Mouse (Mus musculus) heart, postnatal 25 days (tissue): ENCODE data around the gene Tmem117. TPM values are rescaled to one million over a fixed set of nuclear protein-coding genes. Genes with fewer than 3 reads are reported as not detected.

ENCODE experiments used
- DNase-seq: peaks from one replicate; pipeline ENCODE4 v3.0.0; 2022; ENCODE audit warnings: low spot score
- intact Hi-C: fragments of 180-260 bp; cut with DNase I; formaldehyde crosslinking; loops from one replicate; pipeline ENCODE4 v1.15.1; 2025
- total RNA-seq, 2 experiments: library from RNA; stranded (reverse); gene quantifications; 2 replicates each; pipeline ENCODE4 v1.2.3; 2021

The Tmem117 gene
- total RNA-seq: 10 to 100 TPM; 13.4 to 17.2 TPM

DNA sequence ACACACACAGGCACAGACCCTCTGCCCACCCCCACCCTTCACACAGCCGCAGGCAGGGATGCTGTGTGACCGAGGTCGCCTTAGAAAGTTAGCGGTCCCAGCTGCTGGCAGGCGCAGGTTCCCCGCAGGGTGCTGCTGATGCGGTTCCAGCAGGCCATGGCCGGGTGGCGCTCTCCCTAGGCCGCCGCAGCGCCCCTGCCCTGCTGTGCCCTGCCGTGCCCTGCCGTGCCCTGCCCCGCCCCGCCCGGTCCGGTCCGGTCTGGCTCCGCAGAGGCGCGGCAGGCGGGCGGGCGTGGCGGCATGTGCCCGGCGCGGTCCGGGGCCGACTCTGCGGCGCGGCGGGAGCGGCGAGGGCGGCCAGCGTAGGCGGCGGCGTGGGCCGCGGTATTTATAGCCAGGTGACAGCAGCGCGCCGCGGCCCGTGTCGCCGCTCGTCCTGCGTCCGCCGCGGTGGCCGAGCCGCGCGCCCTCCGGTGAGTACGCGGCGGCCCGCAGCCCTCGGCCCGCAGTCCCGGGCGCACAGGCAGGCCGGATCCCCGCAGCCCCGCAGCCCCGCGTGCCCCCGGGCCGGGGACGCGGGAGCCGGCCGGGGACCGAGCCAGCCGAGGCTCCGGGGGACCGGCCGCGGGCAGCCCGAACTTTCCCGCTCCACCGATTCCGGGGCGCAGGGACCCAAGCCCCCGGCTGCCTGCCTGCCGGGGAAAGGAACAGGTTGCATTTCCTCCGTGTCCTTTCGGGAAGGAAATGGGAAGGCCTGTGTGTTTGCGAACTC lies at the start of gene Tmem117:
Gene Tmem117, plus strand, starts transcription at position 403 of the 772 bp plus-strand sequence.
- DNase-seq: no peak
- intact Hi-C loops: no loop called here

DNA sequence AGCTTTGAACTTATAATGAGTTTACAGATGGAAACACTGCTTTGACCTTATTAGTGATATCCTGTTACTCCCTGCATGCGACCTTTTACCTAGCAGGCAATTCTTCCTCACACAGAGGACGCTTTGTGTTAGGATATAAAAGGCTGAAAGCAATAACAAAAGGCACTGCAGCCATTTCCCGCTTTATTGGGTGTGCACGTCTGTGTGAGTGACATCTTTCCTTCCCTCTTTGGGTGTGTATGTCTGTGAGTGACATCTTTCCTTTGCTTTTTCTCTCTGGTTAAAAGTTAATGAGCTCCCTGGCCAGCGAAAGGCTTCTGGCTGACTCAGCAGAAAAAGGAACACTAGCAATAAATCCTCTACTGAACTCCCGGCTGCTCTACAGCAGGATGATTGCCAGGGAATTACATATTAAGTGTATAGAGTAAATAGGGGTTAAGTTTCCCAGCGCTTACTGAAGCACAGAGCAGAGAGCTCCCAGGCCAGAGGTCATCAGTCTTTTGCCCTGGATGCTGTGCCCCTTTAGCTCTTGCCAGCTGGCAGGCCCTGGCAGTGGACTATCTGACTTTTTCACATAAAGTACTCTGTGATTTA lies 46.9 kb upstream of the Tmem117 start:
- no peak for DNase-seq
- intact Hi-C loops: no loop called here

- intact Hi-C loops: no loop called here
- no peak for DNase-seq
These were observed 45.9 kb upstream of the Tmem117 start for GRCm38 (mm10) chr15:94583153-94583552.

GRCm38 (mm10) chr15:94584738-94585137 lies 44.3 kb upstream of the Tmem117 start:
- intact Hi-C loops: no loop called here
- DNase-seq: no peak

- intact Hi-C loops: loop anchor here (2.0 kb wide), 1 partner anchor 43 kb away; no protein-coding TSS in a partner anchor
- DNase-seq: no peak
These were observed 41.0 kb upstream of the Tmem117 start for GRCm38 (mm10) chr15:94587826-94588715.

GRCm38 (mm10) chr15:94589219-94590075 lies 39.6 kb upstream of the Tmem117 start, which contains the start of gene Twf1:
Twf1 (minus strand) TSS chr15:94589889.
- peak; percentile 95 for DNase-seq
- intact Hi-C loops: loop anchor here (2.0 to 10.0 kb wide), 2 partner anchors 45 to 1185 kb away; no protein-coding TSS in a partner anchor

GRCm38 (mm10) chr15:94590083-94590482 lies 38.9 kb upstream of the Tmem117 start:
- DNase-seq: no peak
- intact Hi-C loops: loop anchor here (10.0 kb wide), 1 partner anchor 1185 kb away; no protein-coding TSS in a partner anchor

- intact Hi-C loops: loop anchor here (10.0 kb wide), 1 partner anchor 1187 kb away; no protein-coding TSS in a partner anchor
- DNase-seq: no peak
These were observed 37.7 kb upstream of the Tmem117 start for GRCm38 (mm10) chr15:94591356-94591755.

DNA sequence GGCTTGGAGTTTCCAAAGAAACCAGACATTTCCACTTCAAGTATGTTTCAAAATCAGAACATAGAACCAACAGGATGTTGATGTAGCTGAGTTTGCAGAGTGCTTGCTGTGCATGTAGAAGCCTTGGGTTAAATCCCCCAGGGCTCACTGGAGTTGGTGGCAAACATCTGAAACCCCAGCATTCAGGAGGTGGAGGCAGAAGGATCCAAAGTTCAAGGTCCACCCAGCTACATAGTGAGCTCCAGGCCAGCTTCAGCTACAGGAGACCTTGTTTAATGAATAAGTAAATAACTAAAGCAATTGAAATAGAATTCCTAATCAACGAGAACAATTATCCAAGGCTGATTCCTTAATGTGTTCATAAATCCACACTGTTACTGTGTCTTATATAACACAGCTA lies 35.4 kb upstream of the Tmem117 start:
- no peak for DNase-seq
- intact Hi-C loops: loop anchor here (10.0 kb wide), 1 partner anchor 1189 kb away; no protein-coding TSS in a partner anchor

DNA sequence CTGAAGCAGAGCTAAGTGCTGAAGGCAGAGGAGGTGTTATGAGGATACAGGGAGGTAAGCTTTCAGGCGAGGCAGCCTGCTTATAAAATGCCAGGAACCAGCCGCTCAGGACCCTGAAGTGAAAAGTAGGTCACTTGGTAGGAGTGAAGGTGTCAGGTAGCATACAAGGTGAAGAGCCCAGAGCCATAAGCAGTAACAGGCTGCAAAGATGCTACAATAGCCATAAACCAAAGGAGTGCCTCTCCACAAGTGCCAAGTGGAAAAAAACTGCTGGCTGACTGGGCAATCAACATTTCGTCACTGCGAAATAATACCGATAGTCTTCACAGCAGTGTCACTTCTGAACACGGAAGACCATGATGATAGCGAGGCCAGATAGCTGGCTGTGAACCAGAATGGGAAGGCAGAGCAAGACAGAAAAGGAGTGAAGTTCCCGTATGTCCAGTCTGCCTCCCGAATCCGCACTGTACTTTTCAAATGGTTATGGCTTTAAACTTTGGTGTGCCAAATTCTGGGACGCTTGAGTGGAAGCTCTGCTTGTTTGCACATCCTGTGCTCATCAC lies 28.8 kb upstream of the Tmem117 start:
- DNase-seq: no peak
- intact Hi-C loops: loop anchor here (1.0 kb wide), 1 partner anchor 42 kb away; no protein-coding TSS in a partner anchor

GRCm38 (mm10) chr15:94601339-94601738 lies 27.7 kb upstream of the Tmem117 start:
- DNase-seq: no peak
- intact Hi-C loops: no loop called here

DNA sequence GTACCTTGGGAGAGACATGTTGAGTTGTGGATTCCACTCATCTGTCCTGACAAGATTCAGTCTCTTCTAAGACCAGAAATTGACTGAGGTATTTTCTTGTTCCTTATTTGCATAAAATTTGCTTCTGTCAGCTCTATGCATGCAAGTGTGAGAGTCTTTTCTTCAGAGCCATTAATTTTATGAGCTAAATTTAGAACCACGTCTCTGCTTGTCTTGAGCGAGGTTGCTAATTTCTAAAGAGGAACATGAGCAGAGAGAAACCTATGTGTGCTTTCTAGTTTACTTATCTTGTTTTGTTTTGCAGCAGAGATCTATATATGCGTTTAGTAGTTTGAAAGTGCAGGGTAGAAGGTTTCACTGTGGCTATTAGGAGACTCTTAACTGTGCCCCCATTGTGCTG lies 26.6 kb upstream of the Tmem117 start:
- intact Hi-C loops: no loop called here

DNA sequence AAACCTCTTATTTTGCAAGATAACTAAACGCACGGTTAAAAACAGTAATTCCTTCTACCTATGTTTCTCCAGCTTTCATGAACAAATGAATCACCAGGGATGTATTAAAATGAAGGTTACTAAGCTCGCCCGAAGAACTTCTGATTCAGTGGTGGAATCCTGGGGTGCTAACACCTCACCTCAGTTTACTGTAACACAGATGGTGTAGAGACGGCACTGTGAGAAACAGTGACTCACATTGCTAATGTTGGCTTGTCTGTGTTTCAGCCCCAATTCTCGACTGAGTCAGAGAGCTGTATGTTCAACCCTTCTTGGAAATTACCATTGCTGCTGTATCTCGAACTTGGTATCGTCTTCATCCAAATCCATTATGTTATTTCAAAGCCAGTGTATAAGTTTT lies 21.3 kb upstream of the Tmem117 start:
- intact Hi-C loops: no loop called here
- no peak for DNase-seq

More for the DNA sequence above, 26.6 kb upstream of the Tmem117 start:
- DNase-seq: no peak

GRCm38 (mm10) chr15:94616036-94616435 lies 13.0 kb upstream of the Tmem117 start:
- no peak for DNase-seq
- intact Hi-C loops: no loop called here

DNA sequence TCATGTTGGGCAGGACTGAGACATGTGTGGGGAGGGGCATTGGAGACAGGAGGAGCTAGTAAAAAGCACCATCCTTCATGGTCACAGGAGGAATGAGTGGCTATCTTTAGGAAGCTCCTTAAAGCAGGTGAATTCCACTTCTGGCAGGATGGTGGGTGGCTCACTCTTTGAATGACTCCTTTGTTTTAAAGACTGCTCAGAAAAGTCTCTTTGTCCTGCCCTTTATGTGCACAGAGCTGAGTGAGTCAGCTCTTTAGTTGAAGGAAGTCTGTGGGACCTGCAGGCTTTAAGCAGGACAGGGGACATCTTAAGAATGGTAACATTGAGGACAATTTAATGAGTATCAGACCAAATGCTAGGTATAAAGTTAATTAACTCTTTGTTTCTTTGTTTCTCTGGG lies 8.1 kb upstream of the Tmem117 start:
- DNase-seq: no peak
- intact Hi-C loops: no loop called here

- intact Hi-C loops: no loop called here
- DNase-seq: no peak
These were observed 586 bp upstream of the Tmem117 start for GRCm38 (mm10) chr15:94628463-94628829.

DNA sequence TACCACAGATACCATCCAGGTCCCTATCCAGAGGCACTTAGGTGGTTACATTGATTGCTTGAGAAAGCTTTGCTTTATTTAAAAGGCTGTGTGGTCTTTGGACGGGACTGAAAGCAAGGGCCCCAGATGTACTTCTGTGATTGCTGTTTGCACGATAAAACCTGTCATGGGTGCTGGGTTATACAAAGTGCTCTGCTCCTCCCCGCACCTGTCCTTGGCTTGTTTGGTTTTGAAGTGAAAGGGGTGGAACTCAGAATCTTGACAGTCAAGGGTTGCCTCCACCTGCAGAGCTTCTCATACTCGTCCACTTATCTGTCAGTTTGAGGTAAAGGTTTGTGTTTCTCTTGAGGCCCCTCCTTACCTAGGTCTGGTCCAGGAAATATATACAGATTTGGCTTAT lies 1.5 kb downstream of the Tmem117 start:
- intact Hi-C loops: no loop called here
- no peak for DNase-seq

DNA sequence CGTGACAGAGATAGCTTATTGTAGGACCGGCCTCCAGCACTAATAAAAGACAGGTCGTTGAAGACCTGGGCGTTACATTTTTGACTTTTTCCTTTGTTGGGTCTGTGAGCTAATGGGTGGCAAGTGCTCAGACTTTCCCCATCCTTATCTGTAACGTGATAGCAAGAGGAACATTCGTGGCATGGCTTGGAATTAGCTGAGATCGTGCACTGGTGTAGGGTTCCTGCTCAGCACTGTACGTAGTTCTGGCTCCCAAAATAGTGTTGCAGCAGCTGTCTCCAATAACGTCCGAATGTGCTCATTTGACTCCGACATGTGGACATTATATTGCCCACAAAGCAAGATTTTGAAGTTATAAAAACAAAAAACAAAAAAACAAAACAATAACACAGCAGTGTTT lies 5.5 kb downstream of the Tmem117 start:
- DNase-seq: no peak
- intact Hi-C loops: no loop called here

DNA sequence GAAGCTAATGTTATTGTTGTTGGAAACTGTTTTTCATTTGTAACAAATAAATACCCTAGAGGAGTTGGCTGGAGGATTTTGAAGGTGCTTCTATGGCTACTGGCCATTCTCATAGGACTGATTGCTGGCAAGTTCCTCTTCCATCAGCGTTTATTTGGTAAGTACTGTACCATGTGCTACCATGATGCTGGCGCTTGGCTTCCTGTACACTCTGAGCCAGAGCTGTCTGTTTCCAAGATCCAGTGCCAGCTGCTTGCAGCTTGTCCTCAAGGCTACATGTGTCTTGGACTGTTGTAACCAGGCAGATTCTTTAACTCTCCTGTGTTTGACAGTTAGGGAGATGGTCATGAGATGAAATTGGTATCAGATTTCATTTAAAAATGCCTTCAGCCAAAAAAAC lies 9.2 kb downstream of the Tmem117 start:
- intact Hi-C loops: no loop called here
- DNase-seq: no peak
